15 mouse cellular contexts compared by ENCODE assay signal in the genomic region with DNA sequence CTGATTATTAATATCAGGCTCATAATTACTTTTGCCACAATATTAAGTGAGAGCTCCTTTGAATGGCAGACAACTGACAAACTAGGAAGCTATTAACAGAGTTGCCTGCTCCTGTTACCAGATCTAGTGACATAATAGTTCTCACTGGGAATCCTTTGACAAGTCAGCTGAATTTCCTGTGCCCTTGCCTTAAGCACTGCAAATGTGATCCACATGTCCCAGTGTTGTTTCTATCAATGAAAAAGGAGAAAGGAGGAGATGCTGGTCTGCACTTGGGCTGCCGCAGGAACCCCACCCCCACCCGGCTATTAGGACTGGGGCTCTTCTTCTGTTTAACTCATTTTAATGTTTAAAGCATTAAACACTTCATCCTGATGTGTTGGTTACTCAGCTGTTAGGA.
"Had no signal": no experiment of that assay in that cellular context is flagged by ENCODE, and none has a peak within 500 bp of the region (broad histone marks: within the 10 kb centered on the region; RNA-seq: fewer than 3 reads in every experiment).

No protein-coding gene starts in this region.

- H3K27ac ChIP-seq: kidney, embryonic 15.5 days; limb, embryonic 12.5 days; liver, embryonic 14.5 days; macrophage; midbrain, embryonic 13.5 days; stomach, postnatal 0 days had no signal

- H3K4me3 ChIP-seq: kidney, embryonic 15.5 days; limb, embryonic 12.5 days; midbrain, embryonic 10.5 days; midbrain, embryonic 13.5 days had no signal

- DNase-seq: kidney, adult 11 months; kidney, adult 8-10 months; kidney, postnatal 10 days; kidney, postnatal 4 days; liver, postnatal 0 days; lung, embryonic 14.5 days; thymus, postnatal 25 days had no signal

- H3K27me3 ChIP-seq: kidney, embryonic 15.5 days; midbrain, embryonic 13.5 days had no signal

- H3K4me1 ChIP-seq: midbrain, embryonic 13.5 days had no signal

- ATAC-seq: liver, postnatal 0 days; lung, postnatal 0 days; midbrain, embryonic 13.5 days had no signal

- H3K9me3 ChIP-seq: kidney, embryonic 15.5 days; limb, embryonic 12.5 days; midbrain, embryonic 10.5 days; midbrain, embryonic 13.5 days had no signal

- H3K36me3 ChIP-seq: kidney, embryonic 15.5 days; limb, embryonic 12.5 days; midbrain, embryonic 10.5 days; midbrain, embryonic 13.5 days had no signal

- H3K9ac ChIP-seq: kidney, embryonic 15.5 days; limb, embryonic 12.5 days; liver, embryonic 14.5 days; liver, postnatal 0 days; lung, embryonic 14.5 days; midbrain, embryonic 13.5 days had no signal

- H3K4me2 ChIP-seq: kidney, embryonic 15.5 days; limb, embryonic 12.5 days; lung, embryonic 14.5 days; midbrain, embryonic 13.5 days had no signal
